Mouse (Mus musculus) forebrain, embryonic 11.5 days (tissue): Measurements from ENCODE around the gene Apeh. TPM values are rescaled to one million over a fixed set of nuclear protein-coding genes. Genes with fewer than 3 reads are reported as not detected.

Source experiments
- ATAC-seq: fragments of 200-750 bp; cut with Nextera tagmentation; replicated peaks from 2 replicates; pipeline ENCODE4 v1.8.0; 2017; ENCODE audit warnings: moderate TSS enrichment; ENCODE audit not compliant: low FRiP score
- DNase-seq: peaks from one replicate; pipeline ENCODE4 v3.0.0-alpha.2; 2017; ENCODE audit warnings: low spot score
- H3K27ac ChIP-seq: fragments of 300-500 bp; sonication (generic); 2 replicates; pipeline ENCODE4 v1.5.1; 2014; ENCODE audit warnings: low read depth, low read length
- H3K27me3 ChIP-seq: fragments of 300-500 bp; sonication (generic); 2 replicates; pipeline ENCODE4 v1.6.1; 2014; ENCODE audit warnings: mild to moderate bottlenecking, low read length, mixed read lengths; ENCODE audit not compliant: control insufficient read depth, insufficient read depth
- H3K36me3 ChIP-seq: fragments of 300-500 bp; sonication (generic); 2 replicates; pipeline ENCODE4 v1.6.1; 2014; ENCODE audit warnings: mild to moderate bottlenecking, low read length, moderate library complexity, mixed read lengths; ENCODE audit not compliant: control insufficient read depth, insufficient read depth
- H3K4me1 ChIP-seq: fragments of 300-500 bp; sonication (generic); replicated peaks from 2 replicates; pipeline ENCODE4 v1.6.1; 2014; ENCODE audit warnings: low read length, mixed read lengths; ENCODE audit not compliant: control insufficient read depth, insufficient read depth
- H3K4me2 ChIP-seq: fragments of 300-500 bp; sonication (generic); 2 replicates; pipeline ENCODE4 v1.6.1; 2014; ENCODE audit warnings: low read depth, mild to moderate bottlenecking, low read length, moderate library complexity, mixed read lengths; ENCODE audit not compliant: severe bottlenecking
- H3K4me3 ChIP-seq: fragments of 300-500 bp; sonication (generic); 2 replicates; pipeline ENCODE4 v1.5.1; 2014; ENCODE audit warnings: low read depth, low read length
- H3K9ac ChIP-seq: fragments of 300-500 bp; sonication (generic); 2 replicates; pipeline ENCODE4 v1.6.1; 2014; ENCODE audit warnings: low read length
- H3K9me3 ChIP-seq: fragments of 300-500 bp; sonication (generic); 2 replicates; pipeline ENCODE4 v1.6.1; 2016; ENCODE audit warnings: low read length, mixed read lengths; ENCODE audit not compliant: control insufficient read depth
- WGBS: fragments of 180-500 bp; shearing (Covaris S2); extraction: QIAGEN DNeasy Blood & Tissue Kit; methylation state at CpG from one replicate; pipeline ENCODE4 v1.1.7; 2014; 5-methylcytosine and 5-hydroxymethylcytosine counted together
- polyA plus RNA-seq: library from polyadenylated mRNA; unstranded; fragments of >200 nt; fragmentation: Nextera tagmentation; extraction: Ambion mirVana; gene quantifications from 2 replicates; pipeline ENCODE4 v1.2.1, GENCODE M21; 2014

The Apeh gene
- polyA plus RNA-seq, 1 experiment from 2014 or later: 53.3 TPM

DNA sequence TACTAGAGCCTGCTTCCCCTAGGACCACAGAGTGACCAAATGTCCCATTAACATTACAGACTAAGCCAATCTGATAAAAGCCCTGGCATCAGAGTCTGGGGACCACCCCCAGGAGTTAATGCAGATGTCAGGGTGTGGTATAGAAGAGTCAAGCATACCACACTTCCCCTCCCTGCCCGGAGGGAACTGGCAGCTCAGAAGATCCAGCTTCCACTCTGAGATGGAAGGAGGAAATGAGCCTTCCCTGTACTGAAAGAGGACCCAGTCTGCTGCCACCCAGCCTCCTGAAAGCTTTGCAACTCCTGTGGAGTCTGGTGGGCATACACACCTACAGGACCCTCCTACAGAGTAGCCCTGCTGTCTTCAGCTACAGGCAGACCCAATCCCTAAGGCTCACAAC lies 39.3 kb downstream of the Apeh start:
- DNase-seq (no peak), ATAC-seq (no peak)
- H3K4me2 ChIP-seq: no peak overlapping the region
- H3K36me3 ChIP-seq: no peaks in the 10 kb centered on the region; the same call in 1 of the 2 replicates
- H3K27me3 ChIP-seq: no peaks in the 10 kb centered on the region
- H3K27ac ChIP-seq: no peak overlapping the region
- no peaks in the 10 kb centered on the region for H3K9me3 ChIP-seq
- H3K9ac ChIP-seq: no peak overlapping the region
- 100% methylated on average over 1 of the region's 1 CpGs for WGBS
- H3K4me1 ChIP-seq: peaks cover 2% of the 10 kb centered on the region; the same call in 1 of the 2 replicates
- H3K4me3 ChIP-seq: no peak overlapping the region

- Histone ChIP-seq H3K4me1 (peaks cover 3% of the 10 kb centered on the region; the same call in 1 of the 2 replicates), H3K9ac (no peak overlapping the region), H3K4me3 (no peak overlapping the region), H3K27ac (no peak overlapping the region), H3K36me3 (no peaks in the 10 kb centered on the region; the same call in 1 of the 2 replicates), H3K4me2 (no peak overlapping the region), H3K27me3 (no peaks in the 10 kb centered on the region), H3K9me3 (no peaks in the 10 kb centered on the region)
- DNase-seq (no peak), ATAC-seq (no peak)
- 91% methylated on average over 22 of the region's 22 CpGs for WGBS
These were observed 39.9 kb downstream of the Apeh start for GRCm38 (mm10) chr9:108054331-108055040.

- no peaks in the 10 kb centered on the region for H3K27me3 ChIP-seq
- H3K9me3 ChIP-seq: no peaks in the 10 kb centered on the region
- H3K27ac ChIP-seq: no peak overlapping the region
- ATAC-seq (no peak), DNase-seq (no peak)
- H3K9ac ChIP-seq: no peak overlapping the region
- H3K4me3 ChIP-seq: no peak overlapping the region
- H3K36me3 ChIP-seq: no peaks in the 10 kb centered on the region; the same call in 1 of the 2 replicates
- no peak overlapping the region for H3K4me2 ChIP-seq
- H3K4me1 ChIP-seq: peaks cover 3% of the 10 kb centered on the region; the same call in 1 of the 2 replicates
- WGBS: 93% methylated on average over 15 of the region's 15 CpGs
These were observed 40.7 kb downstream of the Apeh start for GRCm38 (mm10) chr9:108053665-108054225.

DNA sequence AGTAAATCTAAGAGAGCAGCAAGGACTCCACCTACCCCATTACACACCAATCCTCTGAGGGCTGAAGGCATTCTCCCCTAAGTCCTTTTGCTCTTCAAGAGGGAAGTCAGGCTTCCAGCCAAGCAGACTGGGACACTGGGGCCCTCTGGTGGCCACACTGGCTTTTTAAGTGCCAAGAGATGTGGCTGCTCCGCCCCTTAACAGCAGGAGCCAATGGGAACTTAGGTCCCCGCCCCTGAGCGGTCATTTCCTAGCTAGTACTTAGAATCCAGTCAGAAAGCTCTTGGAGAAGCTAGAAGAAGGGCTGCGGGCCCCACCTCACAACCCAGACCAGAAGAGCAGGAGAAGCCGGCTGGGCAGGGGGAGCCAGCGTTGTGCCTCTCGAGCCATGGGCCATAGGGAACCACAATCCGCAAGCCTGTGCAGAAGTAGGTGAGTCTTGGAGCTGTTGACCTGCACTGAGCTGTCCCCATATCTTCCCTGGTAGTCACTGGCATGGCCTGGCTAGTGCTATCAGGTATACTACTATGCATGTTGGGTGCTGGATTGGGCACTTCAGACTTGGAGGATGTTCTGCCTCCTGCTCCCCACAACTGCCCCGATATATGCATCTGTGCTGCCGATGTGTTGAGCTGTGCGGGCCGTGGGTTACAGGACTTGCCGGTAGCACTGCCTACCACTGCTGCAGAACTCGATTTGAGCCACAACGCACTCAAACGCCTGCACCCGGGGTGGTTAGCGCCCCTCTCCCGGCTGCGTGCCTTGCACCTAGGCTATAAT lies 41.3 kb downstream of the Apeh start, which contains the start of gene Amigo3:
Amigo3 (plus strand) TSS at position 275 of the 780 bp plus-strand sequence.
- DNase-seq (peak; percentile 96), ATAC-seq (peak; percentile 35)
- Histone ChIP-seq H3K9ac (no peak within 1 kb of the TSS), H3K4me1 (peaks cover 6% of the 10 kb centered on the region; the same call in 1 of the 2 replicates), H3K36me3 (no peaks in the 10 kb centered on the region; the same call in 1 of the 2 replicates), H3K27ac (no peak within 1 kb of the TSS), H3K27me3 (no peaks in the 10 kb centered on the region), H3K4me3 (no peak within 1 kb of the TSS; the same call in 1 of the 2 replicates), H3K4me2 (no peak within 1 kb of the TSS), H3K9me3 (no peaks in the 10 kb centered on the region)
- WGBS: 59% methylated on average over 20 of the region's 20 CpGs

- no peaks in the 10 kb centered on the region; the same call in 1 of the 2 replicates for H3K36me3 ChIP-seq
- no peak overlapping the region for H3K4me3 ChIP-seq
These were observed 42.0 kb downstream of the Apeh start for GRCm38 (mm10) chr9:108052411-108052810.

GRCm38 (mm10) chr9:108051931-108052220 lies 42.5 kb downstream of the Apeh start:
- Histone ChIP-seq H3K4me2 (no peak overlapping the region), H3K9me3 (no peaks in the 10 kb centered on the region), H3K27me3 (no peaks in the 10 kb centered on the region), H3K4me1 (peaks cover 6% of the 10 kb centered on the region; the same call in 1 of the 2 replicates), H3K27ac (no peak overlapping the region), H3K36me3 (no peaks in the 10 kb centered on the region; the same call in 1 of the 2 replicates), H3K4me3 (no peak overlapping the region), H3K9ac (no peak overlapping the region)
- DNase-seq (no peak), ATAC-seq (no peak)
- 82% methylated on average over 4 of the region's 4 CpGs for WGBS

More at GRCm38 (mm10) chr9:108052411-108052810, 42.0 kb downstream of the Apeh start:
- DNase-seq (no peak), ATAC-seq (no peak)
- no peaks in the 10 kb centered on the region for H3K9me3 ChIP-seq
- H3K27ac ChIP-seq: no peak overlapping the region
- H3K27me3 ChIP-seq: no peaks in the 10 kb centered on the region
- peaks cover 6% of the 10 kb centered on the region; the same call in 1 of the 2 replicates for H3K4me1 ChIP-seq
- 73% methylated on average over 7 of the region's 7 CpGs for WGBS
- H3K4me2 ChIP-seq: no peak overlapping the region
- H3K9ac ChIP-seq: no peak overlapping the region

DNA sequence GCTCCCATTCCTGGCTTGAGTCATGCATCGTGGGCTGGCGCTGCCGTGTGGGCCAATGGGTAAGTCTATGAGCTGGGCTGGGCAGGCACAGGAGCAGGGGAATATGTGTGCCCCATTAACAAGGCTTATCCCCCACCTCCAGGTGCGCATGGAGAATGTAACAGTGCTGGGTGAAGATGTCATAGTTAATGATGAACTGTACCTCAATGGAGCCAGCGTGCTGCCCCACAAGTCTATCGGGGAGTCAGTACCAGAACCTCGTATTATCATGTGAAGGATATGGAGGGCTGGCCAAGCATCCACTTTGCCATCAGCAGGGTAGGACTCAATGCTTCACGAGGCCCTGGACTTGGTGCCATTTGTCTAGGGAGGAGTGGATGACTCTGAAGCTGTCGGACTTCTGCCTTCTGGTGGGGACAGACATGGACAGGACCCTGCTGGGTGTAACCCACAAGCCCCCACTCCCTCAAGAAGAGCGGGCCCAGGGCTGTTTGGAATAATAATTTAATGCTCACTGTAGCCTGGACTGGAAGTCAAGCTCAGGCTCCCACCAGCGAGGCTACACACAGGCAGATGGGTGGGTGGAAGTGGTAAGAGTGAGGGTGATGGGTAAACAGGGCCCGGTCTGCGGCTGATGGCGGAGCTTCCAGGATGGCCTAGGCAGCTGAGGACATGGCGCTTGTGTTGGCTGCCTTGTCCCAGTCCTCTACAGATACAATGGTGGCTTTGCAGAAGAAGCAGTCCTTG lies 43.0 kb downstream of the Apeh start:
- H3K9ac ChIP-seq: no peak overlapping the region
- no peak overlapping the region for H3K4me3 ChIP-seq
- no peaks in the 10 kb centered on the region for H3K27me3 ChIP-seq
- H3K4me1 ChIP-seq: peaks cover 6% of the 10 kb centered on the region; the same call in 1 of the 2 replicates
- H3K4me2 ChIP-seq: no peak overlapping the region
- H3K36me3 ChIP-seq: no peaks in the 10 kb centered on the region; the same call in 1 of the 2 replicates
- no peak for DNase-seq
- H3K9me3 ChIP-seq: no peaks in the 10 kb centered on the region
- no peak for ATAC-seq
- H3K27ac ChIP-seq: no peak overlapping the region
- 94% methylated on average over 15 of the region's 15 CpGs for WGBS
